10 mouse cellular contexts compared by ENCODE assay signal in genomic region chr1:84470342-84470741, GRCm38 (mm10).
DNase-seq lines count a peak whose midpoint lies in the region; ATAC-seq and TF ChIP-seq lines count a peak whose summit lies in the region.
"Had no signal": no experiment of that assay in that cellular context is flagged by ENCODE, and none has a peak within 500 bp of the region (broad histone marks: within the 10 kb centered on the region; RNA-seq: fewer than 3 reads in every experiment).

No protein-coding gene starts in this region.

- TF ChIP-seq CTCF in layer of hippocampus, adult 2 months (conservative IDR thresholded peaks at IDR 0.05), result peak; percentile 74
- TF ChIP-seq CTCF in E14TG2a.4 (conservative IDR thresholded peaks at IDR 0.05; ENCODE audit: low read length), result peak; percentile 91
- TF ChIP-seq CTCF in liver, embryonic 14.5 days (IDR thresholded peaks at IDR 0.05; ENCODE audit: low read depth), result peak; percentile 67

- no peak for TF ChIP-seq EP300 in liver, embryonic 14.5 days (IDR thresholded peaks at IDR 0.05; ENCODE audit: low read depth)

- no peaks in the 10 kb centered on the region for H3K9me3 ChIP-seq in E14TG2a.4 (ENCODE audit: low read length)
- no peaks in the 10 kb centered on the region for H3K9me3 ChIP-seq in liver, embryonic 14.5 days (ENCODE audit: control insufficient read depth, low read length)
- no peaks in the 10 kb centered on the region for H3K9me3 ChIP-seq in hindbrain, embryonic 14.5 days (ENCODE audit: control insufficient read depth, low read length)
- H3K9me3 ChIP-seq: embryonic facial prominence, embryonic 15.5 days; limb, embryonic 13.5 days had no signal

- H3K27ac ChIP-seq in layer of hippocampus, adult 2 months, result no peak overlapping the region
- H3K27ac ChIP-seq in liver, embryonic 14.5 days, result no peak overlapping the region
- no peak overlapping the region for H3K27ac ChIP-seq in hindbrain, embryonic 14.5 days
- H3K27ac ChIP-seq: embryonic facial prominence, embryonic 15.5 days; limb, embryonic 13.5 days had no signal

- no peak overlapping the region for H3K9ac ChIP-seq in liver, embryonic 14.5 days (replicated peaks)
- H3K9ac ChIP-seq in hindbrain, embryonic 14.5 days, result no peak overlapping the region
- H3K9ac ChIP-seq: embryonic facial prominence, embryonic 15.5 days; limb, embryonic 13.5 days had no signal

- H3K4me1 ChIP-seq in E14TG2a.4 (replicated peaks; ENCODE audit: low read depth, low read length), result no peaks in the 10 kb centered on the region
- H3K4me1 ChIP-seq in liver, embryonic 14.5 days (replicated peaks; ENCODE audit: control insufficient read depth in 2 of 2, insufficient read depth in 2 of 2, low read length in 1 of 2), result no peaks in the 10 kb centered on the region
- H3K4me1 ChIP-seq in hindbrain, embryonic 14.5 days (replicated peaks; ENCODE audit: control insufficient read depth, insufficient read depth, low read length), result 0 out of 2 replicates have a peak, but pooled peaks cover 4% of the 10 kb centered on the region
- H3K4me1 ChIP-seq: embryonic facial prominence, embryonic 15.5 days; limb, embryonic 13.5 days had no signal

- no peak for ATAC-seq in liver, embryonic 14.5 days (ENCODE audit: insufficient read depth)
- no peak for ATAC-seq in hindbrain, embryonic 14.5 days (ENCODE audit: low FRiP score)

- no peaks in the 10 kb centered on the region for H3K27me3 ChIP-seq in E14TG2a.4 (ENCODE audit: insufficient read depth, low read length)
- no peaks in the 10 kb centered on the region for H3K27me3 ChIP-seq in liver, embryonic 14.5 days (ENCODE audit: control insufficient read depth, insufficient read depth, low read length)
- H3K27me3 ChIP-seq in hindbrain, embryonic 14.5 days (ENCODE audit: control insufficient read depth, insufficient read depth, low read length), result no peaks in the 10 kb centered on the region
- H3K27me3 ChIP-seq: embryonic facial prominence, embryonic 15.5 days; limb, embryonic 13.5 days had no signal

- 52% methylated on average over 4 of the region's 4 CpGs for WGBS in liver, embryonic 14.5 days (ENCODE audit: insufficient replicate concordance)
- WGBS in hindbrain, embryonic 14.5 days, result 76% methylated on average over 4 of the region's 4 CpGs

- no peak for DNase-seq in layer of hippocampus, adult 2 months (ENCODE audit: low spot score in 2 of 2)
- DNase-seq in layer of hippocampus, adult 11-12 months (ENCODE audit: low spot score), result no peak
- peak; percentile 28 for DNase-seq in adipocyte (ENCODE audit: low spot score)
- DNase-seq in liver, embryonic 14.5 days (ENCODE audit: low read depth in 3 of 3, low spot score in 3 of 3), result no peak
- no peak for DNase-seq in kidney, postnatal 14 days
- DNase-seq in hindbrain, embryonic 14.5 days (ENCODE audit: low spot score), result no peak
- DNase-seq: right cerebral cortex, postnatal 14 days had no signal

- H3K4me2 ChIP-seq in liver, embryonic 14.5 days (ENCODE audit: low read depth), result no peak overlapping the region
- H3K4me2 ChIP-seq in hindbrain, embryonic 14.5 days (replicated peaks), result no peak overlapping the region
- H3K4me2 ChIP-seq: embryonic facial prominence, embryonic 15.5 days; limb, embryonic 13.5 days had no signal

- no peaks in the 10 kb centered on the region for H3K36me3 ChIP-seq in E14TG2a.4 (ENCODE audit: insufficient read depth, low read length)
- H3K36me3 ChIP-seq in liver, embryonic 14.5 days (replicated peaks; ENCODE audit: control insufficient read depth, insufficient read depth, low read depth), result no peaks in the 10 kb centered on the region
- H3K36me3 ChIP-seq in hindbrain, embryonic 14.5 days (replicated peaks; ENCODE audit: control insufficient read depth, insufficient read depth), result peaks cover 10% of the 10 kb centered on the region; the same call in 1 of the 2 replicates
- H3K36me3 ChIP-seq: embryonic facial prominence, embryonic 15.5 days; limb, embryonic 13.5 days had no signal

- no peak overlapping the region for H3K4me3 ChIP-seq in layer of hippocampus, adult 2 months
- no peak overlapping the region for H3K4me3 ChIP-seq in E14TG2a.4 (replicated peaks; ENCODE audit: low read length)
- no peak overlapping the region for H3K4me3 ChIP-seq in liver, embryonic 14.5 days (ENCODE audit: insufficient read depth in 1 of 2, low read depth in 2 of 2, low read length in 2 of 2)
- H3K4me3 ChIP-seq in hindbrain, embryonic 14.5 days (replicated peaks; ENCODE audit: low read length), result no peak overlapping the region
- H3K4me3 ChIP-seq: embryonic facial prominence, embryonic 15.5 days; limb, embryonic 13.5 days had no signal
